Mouse (Mus musculus): ENCODE data around the gene Serpina16.

GRCm38 (mm10) chr12:103646314-103646713 is 29.6 kb downstream of the Serpina16 start:
- TF ChIP-seq CTCF (IDR thresholded peaks at IDR 0.05; ENCODE audit: low read depth) (no peak), EP300 (IDR thresholded peaks at IDR 0.05; ENCODE audit: low read depth) (no peak)
